ENCODE assay signal across 8 mouse cellular contexts in genomic region chr9:31971801-31972628, GRCm38 (mm10). TPM values are rescaled to one million over a fixed set of nuclear protein-coding genes. Genes with fewer than 3 reads are reported as not detected.
DNase-seq lines count a peak whose midpoint lies in the region; ATAC-seq lines count a peak whose summit lies in the region.

No protein-coding gene starts in this region.

- WGBS in forebrain, embryonic 12.5 days: 9% methylated on average over 7 of the region's 7 CpGs
- 32% methylated on average over 7 of the region's 7 CpGs for WGBS in liver, embryonic 12.5 days (ENCODE audit: insufficient replicate concordance)
- WGBS in neural tube, embryonic 12.5 days: 6% methylated on average over 7 of the region's 7 CpGs

- H3K4me3 ChIP-seq in forebrain, embryonic 12.5 days (replicated peaks): no peak overlapping the region
- no peak overlapping the region for H3K4me3 ChIP-seq in liver, embryonic 12.5 days
- no peak overlapping the region for H3K4me3 ChIP-seq in neural tube, embryonic 12.5 days

- H3K36me3 ChIP-seq in forebrain, embryonic 12.5 days (replicated peaks): no peaks in the 10 kb centered on the region
- H3K36me3 ChIP-seq in liver, embryonic 12.5 days: no peaks in the 10 kb centered on the region
- H3K36me3 ChIP-seq in neural tube, embryonic 12.5 days: no peaks in the 10 kb centered on the region

- ATAC-seq in forebrain, embryonic 12.5 days (ENCODE audit: low FRiP score): peak; percentile 91
- ATAC-seq in liver, embryonic 12.5 days: peak; percentile 75
- ATAC-seq in neural tube, embryonic 12.5 days (ENCODE audit: low FRiP score, low read depth): peak; percentile 95

- H3K4me1 ChIP-seq in forebrain, embryonic 12.5 days: peaks cover 15% of the 10 kb centered on the region
- peaks cover 10% of the 10 kb centered on the region for H3K4me1 ChIP-seq in liver, embryonic 12.5 days
- peaks cover 11% of the 10 kb centered on the region for H3K4me1 ChIP-seq in neural tube, embryonic 12.5 days

- H3K27me3 ChIP-seq in forebrain, embryonic 12.5 days: no peaks in the 10 kb centered on the region
- no peaks in the 10 kb centered on the region for H3K27me3 ChIP-seq in liver, embryonic 12.5 days (replicated peaks)
- no peaks in the 10 kb centered on the region for H3K27me3 ChIP-seq in neural tube, embryonic 12.5 days (replicated peaks)

- DNase-seq in urinary bladder, adult 18-20 months (ENCODE audit: low spot score in 2 of 2): peak; percentile 41 to 71
- DNase-seq in urinary bladder, postnatal 10 days (ENCODE audit: low spot score): no peak
- peak; percentile 68 to 83 for DNase-seq in heart, postnatal 14 days
- peak; percentile 67 to 86 for DNase-seq in kidney, postnatal 36 days
- peak; percentile 53 for DNase-seq in testis, postnatal 14 days (ENCODE audit: low spot score)

- intact Hi-C loops in heart, postnatal 14 days (cut with DNase I): loop anchor here (1.0 to 5.0 kb wide), 2 partner anchors 60 to 187 kb away; no protein-coding TSS in a partner anchor

- H3K27ac ChIP-seq in forebrain, embryonic 12.5 days: 0 out of 2 replicates have a peak overlapping the region, but pooled peaks have one; percentile 19
- H3K27ac ChIP-seq in liver, embryonic 12.5 days: no peak overlapping the region
- H3K27ac ChIP-seq in neural tube, embryonic 12.5 days: no peak overlapping the region; the same call in 1 of the 2 replicates

- 0 out of 2 replicates have a peak overlapping the region, but pooled peaks have one; percentile 21 for H3K9ac ChIP-seq in forebrain, embryonic 12.5 days
- H3K9ac ChIP-seq in liver, embryonic 12.5 days: no peak overlapping the region
- H3K9ac ChIP-seq in neural tube, embryonic 12.5 days: no peak overlapping the region

- peak overlapping the region; percentile 21; the same call in 1 of the 2 replicates for H3K4me2 ChIP-seq in forebrain, embryonic 12.5 days
- H3K4me2 ChIP-seq in liver, embryonic 12.5 days: peak overlapping the region; percentile 12
- H3K4me2 ChIP-seq in neural tube, embryonic 12.5 days (replicated peaks): peak overlapping the region; percentile 27; the same call in 1 of the 2 replicates

- no peaks in the 10 kb centered on the region for H3K9me3 ChIP-seq in forebrain, embryonic 12.5 days
- H3K9me3 ChIP-seq in liver, embryonic 12.5 days (replicated peaks): no peaks in the 10 kb centered on the region
- no peaks in the 10 kb centered on the region for H3K9me3 ChIP-seq in neural tube, embryonic 12.5 days

RNA-seq across cellular contexts. Expression of gene Barx2, which starts 58.8 kb away (rescaled TPM):
- not detected in 2 replicates for polyA plus RNA-seq in forebrain, embryonic 12.5 days (2016; fragmentation: Nextera tagmentation; extraction: Ambion mirVana)
- total RNA-seq in heart, postnatal 14 days (2021): not detected
- 0.06 TPM in 1 of 2 replicates, not detected in the other for polyA plus RNA-seq in liver, embryonic 12.5 days (2016; fragmentation: Nextera tagmentation; extraction: Ambion mirVana)
- polyA plus RNA-seq in neural tube, embryonic 12.5 days (2016; fragmentation: Nextera tagmentation; extraction: Ambion mirVana): 0.09 and 0.33 TPM in 2 replicates
